Mouse (Mus musculus): ENCODE measurements around the gene Dusp6. TPM values are rescaled to one million over a fixed set of nuclear protein-coding genes. Genes with fewer than 3 reads are reported as not detected.

The Dusp6 gene
- polyA plus RNA-seq, 1 experiment, result 50.5 TPM

DNA sequence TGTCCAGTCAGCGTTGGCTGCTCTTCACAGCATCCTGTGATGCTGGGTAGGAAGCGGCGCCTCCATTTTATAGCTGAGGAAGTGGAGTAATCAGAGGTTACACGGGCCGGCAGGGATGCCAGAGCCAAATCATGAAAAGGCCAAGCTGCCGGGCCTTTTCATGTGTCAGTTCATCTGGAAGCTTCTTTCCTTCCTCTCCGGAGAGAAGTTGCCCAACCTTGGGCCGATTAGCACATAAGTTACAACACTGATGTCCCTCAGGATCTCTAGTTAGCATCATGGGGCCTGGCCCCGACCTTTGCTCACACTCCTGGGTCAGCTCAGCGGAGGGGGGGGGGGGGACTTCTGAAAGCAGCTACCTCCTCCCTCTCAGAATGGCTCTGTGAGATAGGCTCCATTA is 7.4 kb downstream of the Dusp6 start:
- no peak for DNase-seq (ENCODE audit: extremely low spot score in 1 of 2, low spot score in 1 of 2)

DNA sequence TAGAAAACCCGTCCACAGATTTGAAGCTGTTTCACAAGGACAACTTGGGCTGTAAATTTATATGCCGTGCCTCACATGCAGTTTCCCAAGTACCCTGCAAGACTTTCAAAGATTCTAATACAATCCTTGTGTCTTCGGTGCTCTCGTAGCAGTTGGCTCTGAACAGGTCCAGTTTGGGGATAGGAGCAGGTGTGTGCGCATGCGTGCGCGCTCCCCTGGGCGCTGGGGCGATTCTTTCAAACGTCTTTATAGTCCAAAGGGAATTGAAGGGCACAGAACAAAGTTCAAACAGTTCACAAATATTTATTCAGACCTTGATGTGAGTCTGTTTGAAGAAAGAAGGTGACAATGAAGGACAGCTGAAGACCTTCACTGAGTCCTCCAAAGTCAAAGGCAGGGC is 8.0 kb downstream of the Dusp6 start:
- no peak for DNase-seq (ENCODE audit: extremely low spot score in 1 of 2, low spot score in 1 of 2)

DNA sequence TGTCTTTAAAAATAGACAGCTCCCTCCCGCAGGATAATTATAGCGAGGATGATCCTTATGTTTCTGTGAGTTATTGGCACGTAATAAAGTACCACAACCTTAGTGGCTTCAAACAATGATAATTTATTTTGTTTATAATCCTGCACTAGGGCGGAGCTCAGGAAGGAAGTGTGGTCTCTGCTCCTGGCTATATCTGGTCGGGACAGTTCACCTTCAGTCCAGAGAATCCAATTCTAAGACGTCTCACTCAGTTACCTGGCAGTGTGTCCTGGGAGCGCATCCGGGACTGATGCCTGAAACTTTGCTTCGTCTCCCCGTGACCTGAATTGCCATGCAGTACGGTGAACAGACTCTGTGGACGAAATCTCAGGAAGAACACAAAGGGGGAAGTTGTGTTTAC is 10.0 kb downstream of the Dusp6 start:
- DNase-seq (ENCODE audit: extremely low spot score in 1 of 2, low spot score in 1 of 2), result no peak

DNA sequence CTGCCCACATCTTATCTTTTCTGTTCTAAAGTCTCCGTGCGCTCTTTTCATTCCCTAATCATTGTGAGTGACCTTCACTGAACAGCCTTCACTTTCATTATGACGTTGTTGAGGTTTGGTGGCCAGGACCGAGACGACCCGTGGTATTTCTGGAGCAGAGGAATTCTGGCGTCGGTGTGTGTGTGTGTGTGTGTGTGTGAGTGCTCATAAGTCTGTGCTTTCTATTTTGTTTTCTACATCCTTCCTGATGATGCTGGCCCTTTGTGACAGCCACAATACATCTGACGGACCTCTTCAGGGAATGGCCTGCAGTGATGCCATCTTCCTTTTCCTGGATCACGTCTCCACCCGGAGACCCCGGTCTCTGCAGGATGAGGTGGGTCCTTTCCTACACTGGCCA is 11.6 kb downstream of the Dusp6 start:
- no peak for DNase-seq (ENCODE audit: extremely low spot score in 1 of 2, low spot score in 1 of 2)

DNA sequence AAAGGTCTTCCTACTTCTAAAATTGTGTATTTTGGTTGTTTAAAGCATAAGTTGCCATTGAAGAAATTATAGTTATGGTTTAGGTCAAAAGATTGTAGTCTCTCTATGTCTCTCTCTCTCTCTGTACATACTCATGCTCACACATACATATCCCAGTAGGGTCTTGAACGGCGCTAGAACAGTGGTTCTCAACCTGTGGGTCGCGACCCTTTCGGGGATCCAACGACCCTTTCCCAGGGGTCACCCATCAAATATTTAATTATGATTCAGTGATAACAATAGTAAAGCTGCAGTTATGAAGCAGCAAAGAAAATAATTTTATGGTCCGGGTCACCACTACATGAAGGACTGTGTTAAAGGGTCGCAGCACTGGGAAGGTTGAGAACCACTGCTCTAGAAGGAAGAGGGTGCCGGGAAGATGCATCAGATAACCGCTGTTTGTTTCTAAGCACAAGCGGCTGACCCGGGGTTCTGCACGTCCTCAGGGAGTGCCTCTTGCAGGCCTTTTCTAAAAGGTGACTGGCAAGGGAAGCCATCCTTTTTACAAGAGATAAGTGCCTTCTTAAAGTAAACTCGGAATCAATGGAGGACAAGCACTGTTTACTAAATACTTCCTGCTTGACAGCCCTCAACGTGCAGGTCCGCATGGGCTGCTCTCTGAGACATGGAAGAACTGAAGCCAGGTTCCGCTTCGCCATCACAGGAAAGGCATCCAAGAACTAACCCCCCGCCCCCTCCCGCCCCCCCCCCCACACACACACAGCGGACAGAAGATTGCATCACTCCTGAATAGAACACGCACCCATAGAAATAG is 16.2 kb downstream of the Dusp6 start:
- no peak for DNase-seq (ENCODE audit: extremely low spot score in 1 of 2, low spot score in 1 of 2)

DNA sequence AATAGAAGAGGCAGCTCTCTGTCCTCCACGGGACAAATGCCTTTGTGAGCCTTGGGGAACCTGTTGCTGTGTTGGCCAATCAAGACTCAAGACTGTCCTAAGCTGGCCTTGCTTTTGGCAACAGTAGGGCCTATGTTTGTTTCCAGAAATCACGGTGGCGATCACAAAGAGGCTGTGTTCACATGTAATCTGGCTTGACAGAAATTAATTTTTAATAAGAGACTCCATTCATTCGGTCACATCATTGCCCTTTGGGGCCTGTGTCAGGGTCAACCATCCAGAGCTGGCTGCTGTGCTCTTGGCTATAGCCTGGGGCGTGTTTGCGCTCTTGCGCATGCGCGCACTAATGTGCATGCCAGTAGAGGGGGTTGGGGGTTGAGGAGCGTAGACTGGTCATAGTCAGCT is 21.0 kb downstream of the Dusp6 start:
- DNase-seq (ENCODE audit: extremely low spot score in 1 of 2, low spot score in 1 of 2), result no peak

DNA sequence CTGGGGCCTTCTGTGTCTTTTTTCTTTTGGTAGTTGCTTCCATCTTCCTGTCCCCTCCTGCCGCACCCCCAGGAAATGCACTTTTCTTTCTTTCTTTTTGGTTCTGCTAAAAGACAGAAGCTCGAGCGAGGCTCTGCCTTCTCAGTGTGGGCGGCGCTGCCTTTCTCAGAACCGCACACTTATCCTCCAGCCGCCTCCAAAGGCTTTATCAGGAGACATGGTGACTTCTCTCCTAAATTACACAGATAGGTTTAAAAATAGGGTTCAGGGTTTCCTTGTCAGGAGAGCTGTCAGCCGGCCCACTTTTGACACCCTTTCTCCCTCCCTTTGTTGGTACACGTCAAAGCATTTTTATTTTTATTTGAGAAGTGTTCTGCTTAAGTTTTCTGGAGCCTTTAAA is 21.9 kb downstream of the Dusp6 start:
- DNase-seq (ENCODE audit: extremely low spot score in 1 of 2, low spot score in 1 of 2), result peak; percentile 80 to 82

DNA sequence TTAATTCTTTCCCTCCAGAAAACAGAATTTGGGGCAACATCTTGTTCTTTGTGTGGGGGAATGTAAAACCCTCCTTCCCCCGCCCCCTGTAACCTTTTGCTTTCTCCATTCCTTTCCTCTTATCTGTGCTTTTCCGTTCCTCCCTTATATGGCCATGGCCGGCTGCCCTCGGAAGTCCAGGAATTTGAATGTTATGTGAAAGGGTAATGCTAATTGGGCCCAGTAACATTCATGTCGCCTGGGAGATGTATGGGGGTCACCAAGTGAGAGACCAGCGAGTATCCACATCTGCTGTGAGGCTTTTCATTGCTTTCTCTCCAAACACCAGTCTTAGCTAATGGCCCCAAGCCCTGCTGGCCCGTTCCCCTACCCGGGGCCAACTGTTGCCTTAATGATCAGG is 22.7 kb downstream of the Dusp6 start:
- DNase-seq (ENCODE audit: extremely low spot score in 1 of 2, low spot score in 1 of 2), result no peak

DNA sequence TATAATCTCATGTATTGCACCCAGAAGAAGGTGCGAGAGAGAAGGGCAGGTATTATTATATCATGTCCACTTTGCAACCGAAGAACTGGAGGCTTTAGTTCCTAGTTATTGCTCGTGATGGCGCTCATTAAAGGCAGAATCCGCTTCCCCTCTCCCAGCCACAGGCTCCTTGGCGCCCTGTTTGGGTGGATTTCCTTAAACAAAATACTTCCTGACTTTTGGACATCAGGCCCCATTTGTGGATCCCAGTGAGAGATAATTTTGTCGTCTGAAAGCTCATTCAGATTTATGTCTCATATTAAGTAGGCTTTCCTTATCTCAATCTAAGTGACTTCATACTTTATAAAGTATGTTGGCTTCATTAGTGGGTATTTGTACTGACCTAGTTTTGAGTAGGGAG is 23.2 kb downstream of the Dusp6 start:
- DNase-seq (ENCODE audit: extremely low spot score in 1 of 2, low spot score in 1 of 2), result no peak

DNA sequence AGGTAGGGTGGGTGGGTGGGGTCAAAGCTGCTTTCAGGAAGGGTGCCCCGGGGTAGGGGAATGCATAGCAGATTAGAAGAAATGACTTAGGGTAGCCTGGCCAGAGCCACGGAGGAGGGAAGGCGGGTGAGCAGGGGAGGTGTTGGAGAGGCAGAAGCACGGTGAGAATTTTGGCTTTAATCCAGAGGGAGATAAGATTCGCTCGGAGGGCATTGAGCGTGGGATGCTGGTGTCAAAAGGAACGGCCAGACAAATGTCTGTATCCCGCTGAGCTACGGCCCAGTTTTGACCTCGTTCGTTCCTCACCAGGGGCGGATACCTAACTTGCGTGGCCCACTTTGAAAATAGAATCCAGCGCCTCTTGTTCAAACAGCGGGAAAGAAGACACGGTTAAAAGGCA is 23.8 kb downstream of the Dusp6 start:
- DNase-seq (ENCODE audit: extremely low spot score in 1 of 2, low spot score in 1 of 2), result no peak

DNA sequence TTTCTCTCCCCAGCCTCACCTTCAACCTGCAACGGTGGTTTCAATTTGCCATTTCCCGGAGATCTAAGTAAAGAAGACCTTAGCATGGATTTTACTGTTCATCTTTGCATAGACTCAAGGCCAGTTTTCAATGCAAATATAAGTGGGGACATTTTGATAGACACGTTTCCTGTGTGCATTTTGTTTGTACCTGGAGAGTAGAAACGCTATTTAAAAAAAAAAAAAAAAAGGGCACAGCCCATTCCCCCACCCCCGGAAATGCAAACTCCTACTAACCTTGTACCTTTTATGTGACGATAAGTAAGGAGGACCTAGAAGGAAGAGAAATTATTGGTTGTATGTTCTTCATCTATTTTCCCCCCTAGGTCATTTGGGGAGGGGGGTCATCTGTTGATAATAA is 24.2 kb downstream of the Dusp6 start:
- no peak for DNase-seq (ENCODE audit: extremely low spot score in 1 of 2, low spot score in 1 of 2)

DNA sequence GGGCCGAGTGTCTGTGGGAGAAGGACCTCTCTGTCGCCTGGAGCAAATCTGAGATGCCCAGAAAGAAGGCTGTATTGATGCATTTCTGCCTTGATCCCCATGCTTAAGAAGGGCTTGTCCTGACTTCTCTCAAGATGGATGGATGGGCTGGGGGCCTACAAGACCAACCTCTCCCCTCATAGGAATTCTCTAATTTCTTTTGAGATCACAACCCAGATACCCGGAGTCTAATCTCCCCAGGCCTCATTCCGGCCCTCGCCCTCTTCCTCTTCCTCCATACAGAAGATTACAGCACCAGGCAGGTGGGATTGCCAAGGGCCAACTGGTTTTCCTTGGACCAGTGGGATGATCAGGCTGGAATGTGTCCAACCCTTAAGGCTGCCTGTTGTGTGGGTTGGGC is 26.1 kb downstream of the Dusp6 start:
- DNase-seq (ENCODE audit: extremely low spot score in 1 of 2, low spot score in 1 of 2), result no peak

DNA sequence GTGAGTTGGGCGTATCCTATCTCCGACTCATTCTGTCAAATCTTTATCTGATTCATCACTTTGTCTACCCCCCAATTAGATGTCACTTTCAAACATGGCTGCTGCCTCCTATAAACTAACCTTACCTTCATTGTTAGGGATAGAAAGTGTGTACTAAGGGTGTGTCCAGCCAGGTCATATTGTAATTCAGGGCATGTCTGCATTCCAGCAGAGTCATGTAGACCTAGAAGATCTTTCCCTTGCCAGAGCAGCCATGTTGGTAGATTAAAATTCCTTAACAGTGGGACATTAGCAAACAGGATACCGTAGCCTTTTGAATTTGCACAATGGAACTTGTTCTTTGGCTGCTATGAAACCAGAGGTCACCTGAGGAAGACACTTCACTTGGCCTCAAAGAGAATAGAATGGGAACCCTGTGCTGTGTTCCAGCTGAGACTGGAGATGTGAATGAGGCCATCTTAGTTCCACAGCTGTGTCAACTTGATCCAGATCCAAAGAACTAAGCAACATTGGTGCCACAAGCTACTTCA is 30.1 kb downstream of the Dusp6 start:
- DNase-seq (ENCODE audit: extremely low spot score in 1 of 2, low spot score in 1 of 2), result no peak

DNA sequence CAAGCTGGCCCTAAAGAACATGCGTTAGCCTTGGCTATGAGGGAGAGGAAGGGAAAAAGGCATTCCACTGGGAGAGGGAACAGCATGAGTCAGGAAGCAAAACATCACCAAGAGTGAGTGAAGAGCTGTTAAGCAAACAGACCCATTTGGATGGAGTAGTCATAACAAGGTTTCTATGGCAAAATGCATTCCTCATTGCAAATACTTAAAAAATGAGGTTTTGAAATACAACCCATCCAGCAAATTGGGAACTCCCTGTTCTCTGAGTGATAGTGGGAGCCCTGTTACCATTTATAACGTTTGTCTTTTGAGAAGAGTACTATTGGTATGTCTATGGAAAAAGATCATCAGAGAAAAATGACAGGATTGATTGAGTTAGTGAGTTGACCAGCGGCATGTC is 34.7 kb downstream of the Dusp6 start:
- no peak for DNase-seq (ENCODE audit: extremely low spot score in 1 of 2, low spot score in 1 of 2)

DNA sequence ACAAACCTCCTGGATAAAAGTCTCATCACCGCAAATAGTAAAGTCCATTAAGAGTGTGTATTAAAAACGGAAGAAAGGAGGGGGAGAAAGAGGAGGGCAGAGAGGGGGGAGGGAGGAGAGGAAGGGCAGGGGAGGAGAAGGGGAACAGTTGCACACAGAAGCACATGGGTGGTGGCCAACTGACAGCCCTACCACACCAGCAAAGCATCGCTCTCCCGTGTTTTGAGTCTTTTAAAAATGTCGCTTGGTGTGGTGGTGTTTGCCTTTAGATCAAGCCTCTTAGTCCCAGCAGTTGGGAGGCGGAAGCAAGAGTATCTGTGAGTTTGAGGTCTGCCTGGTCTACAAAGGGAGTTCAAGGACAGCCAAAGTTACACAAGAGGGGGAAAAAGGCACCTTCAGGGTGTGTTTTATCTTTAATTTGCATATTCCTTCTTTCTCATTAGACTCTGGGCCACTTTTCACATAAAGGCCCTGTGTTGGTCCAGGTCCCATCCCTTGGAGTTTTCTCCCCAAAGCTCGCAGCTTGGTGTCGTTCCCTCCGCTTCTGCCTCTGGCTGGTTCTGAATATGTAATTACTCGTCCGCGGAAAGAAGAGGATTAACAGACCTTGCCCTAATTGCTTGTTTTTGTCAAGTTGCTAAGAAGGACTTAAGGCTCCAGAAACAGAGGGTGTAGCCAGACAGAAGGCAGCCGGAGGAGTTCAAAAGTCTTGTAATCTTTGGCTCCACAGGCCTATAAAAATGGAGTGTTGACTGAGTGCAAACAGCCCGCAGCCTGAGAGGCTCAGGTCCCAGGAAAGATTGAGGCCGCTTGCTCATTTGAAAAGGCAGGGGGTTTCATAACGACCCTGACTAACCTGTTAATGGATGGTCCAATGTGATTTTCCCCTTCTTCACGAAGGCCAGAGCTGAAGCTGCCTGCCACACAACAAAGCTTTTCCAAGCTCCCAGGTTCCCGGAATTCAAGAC is 35.6 kb downstream of the Dusp6 start:
- no peak for DNase-seq (ENCODE audit: extremely low spot score in 1 of 2, low spot score in 1 of 2)

DNA sequence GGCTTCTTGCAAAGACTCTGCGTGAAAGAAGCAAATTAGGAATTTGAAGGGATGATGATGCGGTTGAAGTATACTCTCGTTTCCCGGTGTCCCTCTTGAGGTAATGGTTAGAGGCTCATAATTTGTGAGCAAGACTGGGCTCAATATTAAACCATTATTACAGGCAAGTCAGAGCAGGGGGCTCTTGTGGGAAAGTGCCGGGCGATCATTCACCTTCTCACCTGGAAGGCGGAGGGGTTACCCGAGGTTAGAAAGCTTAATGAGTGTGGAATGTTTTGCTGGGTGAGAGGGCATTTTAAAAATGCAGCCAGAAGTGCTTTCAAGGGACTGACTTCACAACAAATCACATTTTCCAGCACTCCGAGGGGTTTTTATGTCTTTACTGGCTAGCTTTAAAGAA is 36.3 kb downstream of the Dusp6 start:
- no peak for DNase-seq (ENCODE audit: extremely low spot score in 1 of 2, low spot score in 1 of 2)

DNA sequence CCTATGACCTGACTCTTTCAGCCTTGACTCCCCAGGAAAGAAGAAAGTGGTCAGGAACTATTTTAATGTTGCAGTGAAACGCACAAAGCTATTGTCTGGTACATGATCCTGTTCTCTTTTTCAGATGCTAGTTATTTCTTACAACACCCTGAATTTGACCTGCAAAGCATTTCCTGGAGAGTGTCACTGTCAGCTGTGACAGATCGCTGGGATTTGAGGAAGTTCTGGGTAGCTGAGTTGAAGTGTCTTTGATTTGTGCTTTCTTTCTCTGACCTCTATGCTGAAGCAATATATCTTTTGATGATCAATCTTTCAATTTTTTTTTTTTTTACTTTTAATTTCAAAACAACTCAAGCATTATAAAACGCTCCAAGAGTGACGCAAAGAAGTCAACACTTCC is 39.0 kb downstream of the Dusp6 start:
- no peak for DNase-seq (ENCODE audit: extremely low spot score in 1 of 2, low spot score in 1 of 2)

DNA sequence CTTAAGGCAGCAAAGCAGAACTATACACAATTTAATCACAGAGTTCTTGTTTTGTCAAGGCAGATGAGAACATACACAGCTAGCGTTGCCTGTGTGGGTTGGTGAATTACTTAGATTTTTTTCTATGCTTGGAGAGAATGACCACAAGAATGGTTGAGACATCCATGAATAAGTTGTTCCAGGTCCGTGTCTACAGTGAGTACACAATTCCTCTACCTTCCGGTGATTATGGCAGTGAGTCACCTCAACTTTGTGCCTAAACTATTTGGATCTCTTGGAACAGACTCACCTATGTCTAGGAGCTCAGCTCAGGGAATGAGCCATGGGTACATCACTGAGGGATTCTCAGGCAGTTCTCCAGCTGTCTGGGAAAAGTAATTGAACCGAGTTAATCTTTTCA is 45.8 kb downstream of the Dusp6 start:
- DNase-seq (ENCODE audit: extremely low spot score in 1 of 2, low spot score in 1 of 2), result no peak

DNA sequence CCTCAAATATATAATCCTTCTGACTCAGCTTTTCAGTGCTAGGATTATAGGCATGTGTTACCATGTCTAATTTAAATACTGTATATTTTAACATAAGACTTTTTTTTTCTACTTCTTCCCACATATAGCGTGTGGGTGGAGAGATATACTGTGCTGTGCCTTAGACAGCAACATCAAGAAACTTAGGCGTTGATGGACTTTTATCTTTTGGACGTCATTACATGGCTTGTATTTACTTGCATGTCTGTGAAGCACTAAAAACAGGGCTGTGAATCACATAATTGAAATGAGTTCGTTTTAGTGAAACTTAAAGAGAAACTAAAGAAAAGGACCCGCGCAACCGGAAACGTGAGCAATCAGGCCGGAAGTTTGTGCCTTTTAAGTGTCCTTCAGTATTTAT is 46.6 kb downstream of the Dusp6 start:
- DNase-seq (ENCODE audit: extremely low spot score in 1 of 2, low spot score in 1 of 2), result peak in 1 of 2 experiments; percentile 65

DNA sequence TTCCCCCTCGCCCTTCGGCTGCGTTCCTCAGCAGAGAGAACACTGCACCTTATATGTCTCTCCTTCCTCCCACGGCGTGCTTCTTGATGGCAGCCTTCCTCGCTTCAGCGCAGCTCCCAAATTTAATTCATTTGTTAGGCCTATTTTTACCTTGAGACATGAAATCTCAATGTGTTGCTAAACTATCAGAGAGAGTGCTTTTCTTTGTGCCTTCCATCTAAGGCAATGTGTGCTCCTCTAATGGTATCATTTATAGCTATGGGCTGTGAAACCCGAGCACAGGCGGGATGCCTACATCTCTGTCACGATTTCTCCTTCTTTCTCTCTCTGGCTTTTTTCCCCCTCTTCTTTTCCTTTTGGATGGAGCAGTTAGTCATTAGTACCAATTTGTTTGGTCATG is 47.2 kb downstream of the Dusp6 start:
- DNase-seq (ENCODE audit: extremely low spot score in 1 of 2, low spot score in 1 of 2), result peak; percentile 74 to 76

DNA sequence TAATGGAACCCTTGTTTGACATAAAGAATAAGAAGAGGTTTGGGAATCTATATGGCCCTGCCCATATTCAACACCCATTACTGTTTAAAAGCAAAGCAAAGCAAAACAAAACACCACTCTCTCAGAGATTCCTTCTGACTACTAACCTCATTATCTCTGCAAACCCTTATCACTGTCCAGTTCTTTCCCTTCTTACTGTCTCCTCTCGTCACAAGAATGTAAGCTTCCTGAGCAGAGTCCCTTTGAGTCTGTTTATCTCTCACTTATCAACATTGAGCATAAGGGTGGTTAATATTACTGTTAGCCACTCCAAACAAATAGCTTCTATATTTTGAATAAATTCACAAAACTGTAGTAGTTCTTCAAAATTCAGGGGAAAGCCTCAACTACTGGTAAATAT is 48.9 kb downstream of the Dusp6 start:
- DNase-seq (ENCODE audit: extremely low spot score in 1 of 2, low spot score in 1 of 2), result no peak

DNA sequence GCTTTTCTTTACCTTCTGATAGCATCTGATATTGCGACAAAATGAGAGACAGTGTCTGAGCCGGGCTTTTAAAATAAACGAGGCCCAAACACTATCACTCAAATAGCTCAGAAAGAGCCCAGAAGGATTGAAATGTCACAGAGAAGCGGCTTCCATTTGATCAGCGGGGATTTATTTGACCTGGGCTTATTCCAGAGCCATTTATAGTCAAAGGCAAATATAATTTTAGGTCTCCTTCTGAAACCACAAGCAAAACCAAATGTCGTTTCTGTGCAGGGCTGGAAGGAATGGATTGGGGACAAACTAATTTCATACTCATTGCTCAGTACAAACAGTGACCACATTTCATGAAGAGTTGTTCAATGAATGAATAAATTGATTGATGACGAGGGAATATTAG is 51.3 kb downstream of the Dusp6 start:
- no peak for DNase-seq (ENCODE audit: extremely low spot score in 1 of 2, low spot score in 1 of 2)

Measured in frontal cortex, adult 2 months (tissue).